Mouse (Mus musculus): ENCODE measurements around the gene Dydc1.
"Not testable (repeated sequence)": the region's sequence is repeated elsewhere in the genome, so short reads cannot be mapped to it uniquely, and the experiment has no call there.

- TF ChIP-seq CTCF, POLR2A (IDR thresholded peaks at IDR 0.05; ENCODE audit: insufficient read depth, low read depth, low read length): not testable (repeated sequence)
Observed at GRCm38 (mm10) chr14:41053190-41053589, 19.5 kb upstream of the Dydc1 start.
